Mouse (Mus musculus) brain, embryonic 14.5 days (tissue): ENCODE data around the gene Ripply1.

Source experiments
- CTCF ChIP-seq: fragments of 200-500 bp; IDR thresholded peaks from 2 replicates; pipeline ENCODE4 v1.5.1; 2012; ENCODE audit warnings: inconsistent platforms, mild to moderate bottlenecking, moderate library complexity, borderline replicate concordance; ENCODE audit not compliant: insufficient read depth, insufficient read length; ENCODE audit errors: extremely low read depth
- POLR2A ChIP-seq: fragments of 200-500 bp; IDR thresholded peaks from 2 replicates; pipeline ENCODE4 v1.6.1; 2012; ENCODE audit warnings: mild to moderate bottlenecking, inconsistent platforms, borderline replicate concordance; ENCODE audit not compliant: poor library complexity, insufficient read depth, insufficient read length, severe bottlenecking; ENCODE audit errors: extremely low read depth

DNA sequence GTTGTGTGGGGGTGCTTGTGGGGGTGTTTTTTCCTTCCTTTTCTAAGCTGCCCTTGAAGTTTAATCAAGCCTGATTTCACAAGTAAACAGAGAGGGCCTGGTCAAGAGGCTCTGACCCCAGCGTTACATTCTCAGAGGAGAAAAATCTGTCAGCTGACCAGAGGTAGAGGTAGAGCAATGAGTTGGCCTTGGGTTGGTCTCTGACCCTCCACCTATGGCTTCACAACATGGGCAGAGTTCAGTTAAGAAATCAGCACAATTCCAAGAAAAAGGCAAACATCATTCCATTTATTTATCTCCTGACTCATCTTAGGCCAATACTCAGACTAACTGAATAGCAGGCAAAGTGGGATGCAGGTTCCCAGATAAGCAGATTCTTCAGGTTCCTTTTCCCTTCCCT, 3.3 kb downstream of the Ripply1 start:
- TF ChIP-seq CTCF (no peak), POLR2A (no peak)
